Mouse (Mus musculus) urinary bladder, postnatal 10 days (tissue): ENCODE measurements around the gene Sparcl1.

Source experiments
- DNase-seq: peaks from one replicate; pipeline ENCODE4 v3.0.0; 2022; ENCODE audit warnings: low spot score

Sparcl1 gene

DNA sequence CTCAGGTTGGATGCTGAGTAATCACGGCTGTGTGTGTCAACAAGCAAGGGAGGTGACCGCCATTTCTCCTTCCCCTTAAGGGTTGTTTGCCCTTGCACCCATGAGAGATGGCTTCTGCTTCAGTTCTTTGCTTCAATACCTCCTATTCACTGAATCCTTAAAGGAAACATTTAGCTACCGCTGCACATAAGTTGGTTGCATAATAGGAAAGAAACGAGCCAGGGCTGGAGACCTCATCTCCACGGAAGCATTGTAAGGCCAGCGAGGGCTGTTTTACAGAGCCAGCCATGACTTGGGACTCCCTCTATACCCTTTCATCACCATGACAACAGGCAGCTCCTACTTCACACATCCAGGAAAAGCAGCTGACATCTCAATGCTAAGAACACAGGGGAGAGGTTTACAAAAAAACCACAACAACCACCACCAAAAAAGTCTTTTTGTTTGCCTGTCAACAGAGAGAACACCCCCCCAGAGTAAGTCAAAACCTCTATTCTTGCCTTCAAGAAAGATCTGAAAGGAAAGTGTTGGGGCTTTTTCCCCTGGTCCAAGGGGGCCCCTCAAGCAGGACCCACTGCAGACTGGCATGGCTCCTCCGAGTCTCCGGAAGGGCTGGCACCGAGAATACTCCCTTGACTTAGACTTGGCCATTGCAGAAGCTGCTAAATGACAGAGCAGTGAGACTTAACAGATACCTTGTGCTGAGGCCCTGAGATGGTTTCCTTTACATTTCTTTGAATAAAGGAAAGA, 3.2 kb downstream of the Sparcl1 start:
- no peak for DNase-seq

DNA sequence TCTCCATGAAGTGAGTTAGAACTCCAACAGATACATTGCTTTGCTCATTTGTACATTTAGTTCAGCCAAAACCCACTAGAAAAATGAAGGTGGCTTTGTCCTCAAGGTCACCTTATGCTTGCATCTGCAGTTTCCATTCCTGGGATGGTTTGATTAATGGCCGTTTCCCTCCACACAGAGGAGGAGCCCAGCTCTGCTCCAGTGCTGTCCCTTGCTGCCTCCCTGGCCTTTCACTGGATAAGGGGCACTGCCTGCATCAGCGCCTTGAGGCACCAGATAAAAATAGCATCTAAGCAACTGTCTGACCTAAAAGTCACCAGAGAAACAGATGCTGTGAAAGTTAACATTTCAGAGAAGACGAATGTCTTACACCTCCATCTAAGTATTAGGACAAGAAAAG, 4.0 kb downstream of the Sparcl1 start:
- DNase-seq = no peak

DNA sequence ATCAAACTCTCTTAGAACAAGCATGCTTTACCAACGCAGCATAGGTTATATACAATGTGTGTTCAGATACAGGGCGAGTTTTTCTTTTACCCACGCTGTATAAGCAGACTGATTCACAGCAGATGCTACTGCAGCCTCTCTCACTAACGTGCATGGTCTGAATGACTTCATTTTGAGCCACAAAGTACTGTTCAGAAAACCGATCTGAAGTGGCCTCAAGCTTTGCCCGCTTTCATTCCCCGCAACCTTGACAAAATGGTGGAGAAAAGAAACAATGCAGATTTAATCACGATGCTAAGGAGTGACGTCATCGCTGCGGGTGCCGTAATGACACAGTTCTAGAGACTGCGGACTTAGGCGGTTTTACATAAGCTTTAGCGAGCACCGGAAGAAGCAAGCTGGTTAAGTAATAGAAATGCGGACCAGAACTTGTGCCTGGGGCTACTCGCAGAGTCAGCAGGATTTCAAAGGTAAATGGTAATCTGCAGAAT, 4.6 kb downstream of the Sparcl1 start:
- DNase-seq = no peak

DNA sequence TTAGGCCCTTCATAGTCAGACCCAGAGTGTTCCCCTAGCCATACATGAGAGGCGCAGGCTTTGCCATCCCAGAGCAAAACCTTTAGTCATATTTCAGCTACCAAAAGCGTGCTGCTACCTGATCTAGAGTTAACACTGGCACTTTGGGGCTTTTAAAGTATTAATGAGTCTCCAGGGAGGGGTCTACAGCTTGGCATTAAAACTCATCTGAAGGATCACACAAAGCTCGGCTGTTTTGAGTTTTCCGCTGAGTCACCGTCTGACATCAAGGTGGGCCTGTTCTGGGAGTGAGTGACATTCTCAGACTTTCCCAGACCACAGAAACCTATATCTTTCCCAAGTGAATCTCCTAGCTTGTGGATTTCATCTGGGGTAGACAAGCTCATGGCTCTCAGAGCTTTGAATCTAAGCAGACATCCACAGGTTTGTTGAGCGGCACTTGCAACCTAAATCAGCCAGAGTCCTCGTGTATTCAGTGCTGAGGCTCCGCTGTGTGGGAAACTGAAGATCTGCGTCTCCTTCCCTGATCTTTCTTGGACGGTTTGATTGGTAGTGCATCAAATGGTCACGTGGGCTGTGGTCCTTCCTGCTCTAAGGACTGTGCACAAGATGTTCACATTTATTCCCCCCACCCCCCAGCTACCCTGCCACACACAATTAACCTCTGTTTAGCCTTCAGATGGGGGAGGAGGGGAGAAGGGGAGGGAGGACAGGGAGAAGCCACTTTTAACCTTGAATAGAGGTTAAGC, 5.2 kb downstream of the Sparcl1 start:
- no peak for DNase-seq

DNA sequence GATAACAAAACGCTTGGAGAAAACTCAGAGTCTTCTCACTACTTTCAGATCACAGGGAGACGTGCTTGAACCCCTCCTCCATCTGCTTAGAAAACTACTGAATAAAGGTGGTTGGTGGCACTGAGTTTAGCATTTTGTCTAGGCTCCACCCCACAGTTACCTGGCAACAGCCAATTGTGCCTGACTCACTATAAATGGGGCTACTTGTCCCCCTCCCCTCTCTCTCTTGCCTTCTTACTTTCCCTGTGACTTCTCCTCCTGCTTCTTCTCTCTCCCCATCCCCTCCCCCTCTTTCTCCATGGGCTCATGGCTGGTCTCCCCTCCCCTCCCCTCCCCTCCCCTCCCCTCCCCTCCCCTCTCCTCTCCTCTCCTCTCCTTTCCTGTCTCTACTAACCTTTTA, 9.4 kb downstream of the Sparcl1 start:
- no peak for DNase-seq

DNA sequence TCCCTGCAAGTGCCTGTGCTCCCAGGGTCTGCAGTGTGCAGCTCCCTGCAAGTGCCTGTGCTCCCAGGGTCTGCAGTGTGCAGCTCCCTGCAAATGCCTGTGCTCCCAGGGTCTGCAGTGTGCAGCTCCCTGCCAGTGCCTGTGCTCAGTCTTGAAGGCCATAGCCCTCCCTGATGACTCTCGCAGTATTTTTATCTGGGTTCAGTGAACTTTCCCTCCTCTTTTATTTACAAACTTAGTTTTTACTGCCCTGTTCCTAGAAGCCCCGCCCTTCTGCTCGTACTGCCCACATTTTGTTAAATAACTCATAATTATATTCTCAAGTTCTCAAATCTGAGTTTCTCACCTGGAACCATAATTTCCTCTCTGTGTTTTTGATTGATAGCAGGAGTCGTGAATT, 10.4 kb downstream of the Sparcl1 start:
- no peak for DNase-seq

DNA sequence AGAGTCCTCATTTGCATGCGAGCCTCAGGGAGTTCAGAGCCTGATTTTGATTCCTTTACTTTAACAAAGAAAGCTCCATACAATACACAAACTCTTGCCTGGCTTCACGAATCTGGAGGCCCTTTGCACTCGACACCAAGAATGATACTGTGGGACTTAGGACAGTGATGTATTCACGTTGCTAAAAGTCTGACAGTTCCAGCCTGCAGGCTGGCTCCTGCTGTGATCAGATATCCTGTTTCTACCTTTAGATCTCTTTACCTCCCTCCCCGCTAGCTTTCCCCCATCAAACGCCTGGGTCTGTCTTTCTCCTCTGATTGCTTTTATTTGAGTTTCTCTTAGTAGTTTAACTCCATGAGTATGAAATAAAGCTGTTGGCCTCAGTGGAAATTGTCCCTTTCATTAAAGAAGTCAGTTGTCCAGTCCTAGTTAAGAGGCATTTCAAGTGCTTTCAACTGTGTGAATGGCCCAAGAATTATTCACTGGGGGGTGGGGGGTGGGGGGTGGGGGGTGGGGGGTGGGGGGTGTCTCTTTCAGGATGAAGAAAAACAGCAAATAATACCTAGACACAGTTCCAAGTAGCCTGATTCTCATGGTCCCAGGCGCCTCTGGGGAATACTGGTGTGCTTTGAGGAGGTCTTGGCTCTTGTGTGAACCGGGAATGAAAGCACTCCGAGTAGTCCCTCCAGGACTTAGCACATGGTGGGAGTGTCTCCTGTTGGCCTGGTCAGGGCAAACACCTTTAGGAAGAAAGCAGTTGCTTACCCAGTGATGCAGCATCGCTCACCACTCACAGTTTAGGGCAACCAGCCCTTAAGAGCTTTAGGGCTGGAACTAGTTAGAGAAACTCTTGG, 11.6 kb downstream of the Sparcl1 start:
- no peak for DNase-seq

DNA sequence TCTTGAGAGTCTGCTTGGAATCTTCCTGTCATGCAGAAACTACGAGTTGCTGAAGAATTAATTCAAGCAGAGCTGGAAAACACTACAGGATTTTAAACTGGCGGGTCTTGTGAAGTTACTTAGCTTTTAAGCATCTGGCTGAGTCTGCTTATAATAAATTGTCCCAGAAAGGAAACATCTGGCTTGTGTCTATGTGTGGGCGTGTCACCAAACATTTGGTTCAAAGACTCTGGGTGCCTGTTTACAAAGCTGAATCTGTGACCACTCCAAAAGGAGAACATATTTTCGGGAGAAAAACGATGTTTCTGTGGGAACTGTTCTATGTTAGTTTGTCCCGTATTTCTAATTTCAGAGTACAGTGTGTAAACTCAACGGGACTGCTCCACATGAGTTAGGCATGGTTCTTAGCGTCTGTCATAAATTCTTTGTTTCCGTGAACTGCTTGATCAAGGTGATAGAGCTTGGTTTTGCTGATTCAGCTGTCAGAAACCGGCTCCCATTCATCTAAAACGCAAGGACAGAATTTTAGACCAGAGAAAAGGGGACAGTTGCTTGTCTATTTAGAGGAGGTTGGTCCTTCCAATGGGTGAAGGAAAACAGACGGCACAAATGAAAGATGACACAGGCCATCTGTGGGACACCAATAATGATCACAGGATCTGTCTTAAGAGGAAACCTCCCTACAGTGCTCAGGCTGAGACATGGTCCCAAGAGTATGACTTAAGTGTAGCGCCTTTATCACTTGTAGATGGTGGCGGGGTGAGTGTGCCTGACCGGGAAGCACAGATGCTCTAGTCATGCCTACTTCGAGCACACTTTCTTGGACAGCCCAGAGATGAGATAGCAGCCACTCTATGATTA, 17.2 kb downstream of the Sparcl1 start:
- DNase-seq = no peak

DNA sequence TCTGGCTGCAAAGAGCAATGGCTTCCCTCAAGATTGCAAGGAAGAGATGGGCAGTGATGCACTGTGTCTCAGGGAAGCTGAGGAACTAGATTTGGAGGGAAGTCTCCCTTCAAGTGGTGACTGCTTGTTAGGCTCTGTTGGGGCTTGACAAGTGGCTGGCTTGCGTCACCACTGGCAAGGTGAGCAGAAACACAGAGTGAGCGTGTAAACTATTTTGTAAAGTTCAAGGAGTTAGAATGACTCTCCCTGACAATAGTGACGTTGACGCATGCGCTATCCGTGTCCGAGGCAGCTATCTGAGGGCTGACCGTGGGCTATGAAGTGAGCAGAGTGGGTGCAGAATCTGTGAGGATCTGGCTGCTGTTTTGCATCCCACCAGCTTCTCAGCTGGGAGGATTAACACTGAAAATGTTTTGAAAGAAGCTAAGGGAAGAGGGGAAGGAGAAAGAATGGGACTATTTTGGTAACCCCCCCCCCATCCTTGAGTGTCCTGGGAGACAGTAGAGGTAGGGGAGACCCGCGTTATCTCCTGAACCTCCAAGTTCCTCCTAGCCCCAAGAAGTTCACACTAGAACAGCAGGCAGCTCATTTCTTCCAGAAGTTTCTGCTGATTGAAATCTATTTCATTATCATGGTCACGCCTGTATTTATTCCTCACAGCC, 18.0 kb downstream of the Sparcl1 start:
- no peak for DNase-seq

DNA sequence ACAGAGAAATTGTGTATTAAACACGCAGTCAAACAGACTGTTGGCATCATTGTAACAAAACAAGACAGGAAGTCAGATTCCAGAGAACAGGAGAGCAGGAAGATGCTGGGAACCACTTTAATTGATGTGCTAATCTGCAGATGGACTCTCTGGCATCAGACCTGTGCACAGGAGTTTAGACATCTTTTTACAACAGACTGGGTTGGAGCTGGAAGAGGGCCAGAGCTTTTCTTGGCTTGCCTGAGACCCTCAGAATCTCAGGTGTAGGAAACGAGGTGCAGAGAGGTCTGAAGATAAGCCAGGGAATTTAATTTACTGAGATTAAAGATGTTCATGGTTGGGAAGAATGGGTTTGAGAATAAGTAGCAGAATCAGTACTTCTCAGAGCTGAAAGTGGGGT, 23.8 kb downstream of the Sparcl1 start:
- DNase-seq = no peak

DNA sequence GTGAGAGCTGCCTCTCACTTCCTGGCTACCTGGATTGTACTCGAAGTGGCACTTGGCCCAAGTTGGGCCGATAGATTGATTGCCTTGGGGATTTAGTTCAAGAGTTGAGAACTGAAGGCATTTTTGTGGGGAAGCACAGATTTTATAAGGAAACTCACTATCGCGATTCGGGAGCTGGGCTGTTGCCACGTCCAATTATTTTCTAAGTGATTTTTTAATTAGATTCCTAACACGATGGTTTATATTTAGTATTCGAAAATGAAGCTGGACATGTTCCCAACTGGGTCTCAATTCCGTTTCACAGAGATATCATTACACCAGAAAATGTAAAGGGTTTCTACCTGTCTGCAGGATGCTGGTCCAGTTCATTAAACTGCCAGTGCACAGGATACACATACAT, 28.2 kb downstream of the Sparcl1 start:
- DNase-seq = no peak

DNA sequence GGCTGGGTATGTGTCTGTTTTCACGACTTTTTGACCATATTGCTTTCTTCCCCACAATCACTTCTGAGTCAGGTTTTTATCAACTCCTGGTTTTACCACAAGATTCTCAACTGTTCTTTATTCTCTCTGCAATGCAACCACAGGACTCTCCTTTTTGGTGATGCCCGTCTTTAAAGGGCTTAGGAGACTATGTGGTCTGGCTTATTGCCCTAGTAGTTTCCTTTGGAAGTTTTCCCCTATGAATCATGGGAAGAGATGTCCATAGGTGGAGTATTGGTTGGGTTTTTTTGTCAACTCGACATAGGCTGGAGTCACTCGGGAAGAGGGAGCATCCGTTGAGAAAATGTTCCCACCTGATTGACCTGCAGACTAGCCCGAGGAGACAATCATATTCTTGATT, 32.8 kb downstream of the Sparcl1 start:
- DNase-seq = no peak

DNA sequence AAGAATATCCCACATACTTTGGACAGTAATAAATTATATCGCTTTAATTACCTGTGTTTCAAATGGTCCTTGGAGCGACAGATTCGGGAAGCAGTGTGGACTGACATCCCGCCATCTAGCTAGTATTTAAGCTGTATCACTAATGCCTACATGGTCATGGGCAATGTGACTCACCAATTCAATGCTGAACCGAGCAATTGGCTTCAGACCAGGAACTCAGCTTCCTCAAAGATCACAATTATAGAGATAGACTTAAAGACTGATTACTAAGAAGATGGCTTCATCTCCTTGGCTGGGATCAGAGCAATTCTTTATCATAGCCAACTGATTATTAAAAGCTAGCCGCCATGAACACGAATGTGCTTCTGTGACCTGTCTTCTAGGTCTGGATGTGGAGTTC, 36.0 kb downstream of the Sparcl1 start, which contains the start of gene Gm17660:
Gene Gm17660 (minus strand): TSS at position 101 of the 400 bp plus-strand sequence.
- no peak for DNase-seq

DNA sequence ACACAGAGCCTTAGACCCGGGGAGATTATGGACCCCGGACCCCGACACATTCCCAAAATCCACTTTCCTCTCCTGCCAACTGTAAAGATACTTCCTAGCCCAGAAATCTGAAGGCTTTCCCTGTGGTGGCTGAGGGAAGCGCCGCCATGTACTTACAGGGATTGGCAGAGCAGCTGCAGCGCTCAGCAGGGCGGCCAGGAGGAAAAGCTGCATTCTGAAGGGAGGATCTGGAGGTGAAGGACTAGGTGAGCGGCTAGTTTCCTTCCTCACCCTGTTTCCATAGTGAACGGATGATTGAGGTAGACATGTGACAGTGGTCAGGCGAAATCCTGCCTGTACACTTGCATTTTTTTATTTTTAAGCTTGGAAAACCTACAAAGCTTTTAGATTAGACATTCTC, 37.2 kb downstream of the Sparcl1 start:
- DNase-seq = no peak

DNA sequence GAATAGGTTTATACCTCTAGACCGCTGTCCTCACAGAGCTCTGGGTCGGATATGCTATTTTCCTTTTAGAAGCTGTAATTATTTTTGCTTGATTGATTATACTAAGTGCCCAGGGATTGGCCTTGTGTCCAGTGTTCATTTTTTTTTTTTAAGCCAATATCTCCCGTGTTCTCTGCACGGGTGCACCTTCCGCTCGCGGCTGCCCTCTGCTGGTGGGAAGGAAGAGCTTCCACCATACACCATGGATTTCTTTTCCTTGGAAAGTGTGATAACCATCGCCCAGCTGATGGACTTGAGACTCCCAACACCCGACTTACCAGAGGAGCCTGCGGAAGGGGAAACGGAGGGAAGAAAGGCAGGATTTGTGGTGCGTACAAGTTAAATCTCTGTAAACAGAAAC, 39.1 kb downstream of the Sparcl1 start:
- DNase-seq = no peak

DNA sequence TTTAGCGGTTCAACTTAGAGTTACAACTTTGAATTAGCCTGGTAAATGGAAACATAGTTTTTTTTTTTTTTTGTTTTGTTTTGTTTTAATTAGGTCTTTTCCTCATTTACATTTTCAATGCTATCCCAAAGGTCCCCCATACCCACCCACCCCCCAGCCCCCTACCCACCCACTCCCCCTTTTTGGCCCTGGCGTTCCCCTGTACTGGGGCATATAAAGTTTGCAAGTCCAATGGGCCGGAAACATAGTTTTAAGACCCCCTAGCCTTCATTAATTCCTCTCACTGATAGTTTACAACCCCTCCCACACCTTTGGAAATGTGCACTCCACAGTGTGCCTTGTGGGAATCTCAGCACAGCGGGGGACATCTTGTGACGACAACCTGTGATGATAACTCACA, 39.9 kb downstream of the Sparcl1 start:
- DNase-seq = no peak

DNA sequence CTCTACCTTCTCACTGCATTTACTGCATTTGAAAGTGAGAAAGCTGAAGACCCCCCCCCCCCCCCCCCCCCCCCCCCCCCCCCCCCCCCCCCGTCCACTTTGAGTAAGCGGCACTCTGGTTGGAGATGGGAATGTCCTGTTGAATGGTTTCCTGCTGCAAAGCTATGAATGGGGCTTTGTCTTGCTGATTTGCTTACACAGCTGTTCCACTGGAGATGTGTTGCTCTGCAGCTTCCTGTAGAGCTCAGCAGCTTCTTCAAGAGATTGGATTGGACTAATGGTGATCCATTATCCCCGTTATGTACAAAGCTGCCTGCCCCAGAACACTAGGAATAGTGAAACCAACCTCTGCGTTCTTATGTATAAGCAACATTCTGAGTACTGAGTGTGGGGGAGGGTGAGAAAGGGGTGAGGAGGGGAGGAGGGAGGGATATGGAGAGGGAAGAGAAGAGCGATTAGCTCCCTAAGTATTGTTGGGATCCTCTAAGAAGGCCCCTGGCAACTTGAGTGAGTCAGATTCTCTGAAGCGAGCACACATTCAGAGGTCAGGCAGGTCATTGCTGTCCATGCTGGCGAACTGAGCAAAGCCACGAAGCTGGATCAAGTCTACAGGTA, 41.2 kb downstream of the Sparcl1 start:
- no peak for DNase-seq

DNA sequence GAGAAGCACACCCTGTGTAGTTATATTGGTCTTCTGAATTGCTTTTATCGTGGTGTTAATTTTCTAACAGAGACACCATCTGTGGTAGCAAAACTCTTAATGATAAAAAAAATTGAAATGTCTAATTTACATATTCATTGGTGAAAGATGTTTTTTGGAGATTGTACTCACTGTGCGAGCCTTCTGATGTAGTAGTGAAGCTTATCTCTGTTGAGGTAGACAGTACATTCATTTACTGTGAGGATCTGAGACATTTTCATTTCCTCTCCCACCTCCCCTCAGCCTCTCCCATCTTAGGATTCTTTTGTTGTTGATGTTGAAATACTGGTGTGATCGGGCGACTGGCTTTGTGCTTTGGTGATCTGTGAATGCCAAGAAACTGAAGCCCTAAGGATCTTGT, 42.5 kb downstream of the Sparcl1 start:
- DNase-seq = no peak

DNA sequence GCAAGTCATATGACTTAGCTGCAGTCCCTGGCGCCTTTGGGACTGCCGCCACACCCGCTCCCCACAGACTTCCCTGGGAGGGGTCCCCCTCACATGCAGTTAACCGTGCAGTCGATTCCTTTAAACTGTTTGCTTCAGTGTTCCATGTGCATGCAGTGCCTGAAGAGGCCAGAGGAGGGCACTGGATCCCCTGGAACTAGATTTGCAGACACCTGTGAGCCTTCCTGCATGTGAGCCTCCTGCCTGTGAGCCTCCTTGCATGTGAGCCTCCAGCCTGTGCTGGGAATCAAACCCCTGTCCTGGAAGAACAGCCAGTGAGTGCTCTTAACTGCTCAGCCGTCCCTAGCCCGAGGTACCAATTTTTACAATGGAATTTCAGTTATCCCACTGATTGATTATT, 44.8 kb downstream of the Sparcl1 start:
- no peak for DNase-seq

DNA sequence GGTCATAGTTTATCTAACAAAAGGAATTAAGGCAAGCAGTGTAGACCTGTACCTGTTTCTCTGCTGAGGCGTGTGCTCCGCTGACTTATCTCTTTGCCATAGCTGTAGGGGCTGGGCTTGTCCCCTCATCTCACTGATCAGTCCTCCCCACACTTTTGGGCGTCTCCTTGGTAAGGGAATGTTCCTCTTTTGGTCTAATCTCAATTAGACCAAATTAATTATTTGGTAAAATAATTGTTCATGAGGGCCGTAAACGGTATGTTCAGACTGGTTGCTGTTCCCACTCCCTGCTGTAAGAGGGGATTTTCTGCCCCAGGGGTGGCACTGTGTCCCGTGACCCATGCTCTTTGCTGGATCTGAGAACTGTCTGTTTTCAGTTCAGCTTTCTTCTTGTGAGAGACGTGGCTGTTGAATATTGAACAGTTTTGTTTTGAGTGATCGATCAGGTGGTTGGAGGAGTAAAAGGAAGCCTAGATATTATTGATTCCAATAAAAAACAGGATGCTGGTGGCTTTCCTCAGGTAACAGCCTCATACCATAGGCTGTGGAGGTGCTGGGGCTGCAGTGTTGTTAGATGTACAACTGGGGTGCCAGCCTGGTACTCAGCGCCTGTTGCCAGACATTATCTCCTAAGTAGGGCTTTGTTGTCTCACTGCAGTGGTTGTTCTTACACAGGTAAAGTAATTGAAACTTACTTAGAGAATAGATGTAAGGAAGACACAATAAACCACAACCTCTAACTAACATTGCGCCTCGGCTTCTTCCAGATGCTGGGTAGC, 50.6 kb downstream of the Sparcl1 start:
- no peak for DNase-seq
